Mouse (Mus musculus): ENCODE results near the gene Atp13a1.

The Atp13a1 gene

DNA sequence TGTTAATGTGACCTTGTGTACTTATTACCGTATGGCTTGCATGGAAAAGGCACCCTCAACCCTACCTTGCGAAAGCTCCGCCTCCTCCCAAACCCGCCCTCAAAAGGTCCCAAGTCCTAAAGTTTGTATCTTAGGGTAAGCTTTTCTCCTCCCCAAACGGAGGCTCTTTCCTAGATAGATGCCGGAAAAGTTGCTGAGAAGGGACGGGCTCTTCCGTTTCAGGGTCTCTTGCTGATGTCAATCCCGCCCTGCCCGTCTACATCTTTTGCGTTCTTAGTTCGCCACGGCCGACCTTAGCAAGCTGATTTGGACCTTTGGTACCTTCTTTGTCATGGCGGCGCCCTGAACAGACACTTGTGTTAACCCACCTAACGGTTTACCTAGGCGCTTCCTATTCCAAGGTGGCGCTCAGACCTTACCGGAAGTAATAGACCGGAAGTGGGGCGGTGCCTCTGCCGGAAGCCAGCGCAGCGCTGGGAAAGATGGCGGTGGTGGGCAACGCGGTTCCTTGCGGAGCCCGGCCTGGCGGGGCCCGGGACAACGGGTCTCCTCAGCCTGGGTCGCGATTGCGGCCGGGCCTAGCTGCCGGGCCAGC, at the start of gene Atp13a1, which contains the start of gene Zfp866:
TSS of gene Atp13a1 (plus strand) at position 391 of the 595 bp plus-strand sequence.
TSS of gene Zfp866 (minus strand) at position 406 of the 595 bp plus-strand sequence.
- in situ Hi-C loops (cut with MseI, MboI): no loop called here

DNA sequence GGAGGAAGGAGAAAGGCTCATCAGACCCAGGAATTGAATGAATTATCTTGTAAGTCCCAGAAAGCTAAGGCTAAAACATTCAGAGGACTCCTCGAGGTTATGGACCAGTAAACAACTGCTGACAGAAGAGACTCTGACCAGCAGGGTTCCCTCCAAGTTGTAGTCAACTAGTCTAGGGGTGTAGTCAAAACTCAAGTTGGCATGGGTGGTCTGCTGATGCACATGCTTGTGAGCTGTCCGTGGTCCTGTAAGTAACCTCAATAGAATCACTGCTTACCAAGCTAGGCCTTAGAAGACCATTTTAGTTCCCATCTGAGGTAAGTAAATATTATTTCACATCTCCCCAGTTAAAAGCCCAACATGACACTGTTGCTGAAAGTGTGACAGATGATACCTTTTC, 49.7 kb upstream of the Atp13a1 start:
- in situ Hi-C loops (cut with MseI, MboI): no loop called here

DNA sequence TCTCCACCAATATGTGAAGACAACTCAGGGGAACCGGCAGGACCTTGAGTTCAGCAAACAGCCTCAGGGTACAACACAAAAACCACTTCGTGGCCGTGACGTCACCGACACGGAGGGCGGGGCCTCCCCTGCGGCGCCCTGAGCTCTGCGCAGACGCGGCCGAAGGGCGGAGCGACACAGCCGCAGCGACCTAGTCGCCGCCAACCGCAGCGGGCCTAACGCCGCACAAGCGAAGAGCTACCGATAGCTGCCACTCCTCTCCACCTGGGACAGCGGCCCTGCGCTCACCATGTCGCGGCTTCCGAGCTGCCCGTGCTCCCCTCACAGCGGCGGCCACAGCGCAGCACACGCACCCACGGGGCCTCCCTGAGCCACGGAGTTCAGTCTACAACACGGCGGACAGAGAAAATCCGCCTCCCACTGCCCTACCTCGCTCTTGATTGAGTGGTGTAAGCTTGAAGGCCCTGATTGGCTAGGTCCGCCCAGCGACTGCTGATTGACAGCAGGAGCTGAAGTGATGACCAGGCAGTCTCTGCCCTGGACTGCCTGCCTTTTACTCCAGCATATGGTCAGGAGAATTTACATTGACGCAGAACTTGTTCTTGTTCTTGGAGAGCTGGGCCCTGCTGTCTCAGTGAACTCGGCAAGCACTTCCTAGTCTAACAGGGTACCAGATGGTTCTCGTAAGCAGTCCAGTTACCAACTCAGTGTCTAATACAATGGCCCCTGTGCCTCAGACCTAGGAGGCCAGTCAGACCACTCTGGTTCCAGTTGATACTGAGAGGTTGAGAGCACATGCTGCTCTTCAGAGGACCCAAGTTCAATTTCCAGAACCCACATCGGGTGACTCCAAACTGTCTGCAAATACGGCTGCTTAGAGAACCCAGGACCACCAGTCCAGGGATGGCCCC, 41.2 kb upstream of the Atp13a1 start, which contains the start of gene Zfp963:
TSS of gene Zfp963 (minus strand) at position 427 of the 911 bp plus-strand sequence.
- in situ Hi-C loops (cut with MseI, MboI): no loop called here

DNA sequence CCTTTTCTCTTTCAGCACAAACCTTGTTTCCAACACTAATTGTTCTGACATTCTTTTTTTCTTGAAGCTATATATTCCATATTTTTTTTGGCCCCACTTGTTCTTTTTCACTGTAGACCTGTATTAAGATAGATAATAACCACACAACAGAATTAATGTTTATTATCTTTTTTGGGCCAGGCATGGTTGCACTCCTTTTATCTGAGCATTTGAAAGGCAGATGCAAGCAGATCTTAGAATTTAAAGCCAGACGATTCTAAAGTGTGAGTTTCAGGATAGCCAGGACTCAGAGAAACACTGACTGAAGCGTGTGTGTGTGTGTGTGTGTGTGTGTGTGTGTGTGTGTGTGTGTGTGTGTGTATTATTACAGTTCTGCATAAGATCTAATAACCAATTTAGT, 38.5 kb upstream of the Atp13a1 start:
- in situ Hi-C loops (cut with MseI, MboI): no loop called here

DNA sequence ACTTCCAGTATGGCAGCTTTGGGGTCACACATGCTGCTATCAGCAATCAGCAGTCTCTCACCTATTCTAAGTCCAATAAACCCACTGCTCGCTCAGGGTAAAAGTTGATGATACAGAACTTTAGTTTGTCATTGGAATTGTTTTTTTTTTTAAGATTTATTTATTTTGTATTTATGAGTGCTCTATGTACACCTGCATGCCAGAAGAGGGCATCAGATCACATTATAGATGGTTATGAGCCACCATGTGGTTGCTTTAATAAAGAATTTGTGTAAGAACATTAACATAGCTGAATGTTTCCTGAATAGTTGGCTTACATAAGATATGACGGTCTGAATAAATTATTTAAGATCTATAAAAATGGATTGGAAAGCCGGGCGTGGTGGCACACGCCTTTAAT, 32.6 kb upstream of the Atp13a1 start:
- in situ Hi-C loops (cut with MseI, MboI): no loop called here

DNA sequence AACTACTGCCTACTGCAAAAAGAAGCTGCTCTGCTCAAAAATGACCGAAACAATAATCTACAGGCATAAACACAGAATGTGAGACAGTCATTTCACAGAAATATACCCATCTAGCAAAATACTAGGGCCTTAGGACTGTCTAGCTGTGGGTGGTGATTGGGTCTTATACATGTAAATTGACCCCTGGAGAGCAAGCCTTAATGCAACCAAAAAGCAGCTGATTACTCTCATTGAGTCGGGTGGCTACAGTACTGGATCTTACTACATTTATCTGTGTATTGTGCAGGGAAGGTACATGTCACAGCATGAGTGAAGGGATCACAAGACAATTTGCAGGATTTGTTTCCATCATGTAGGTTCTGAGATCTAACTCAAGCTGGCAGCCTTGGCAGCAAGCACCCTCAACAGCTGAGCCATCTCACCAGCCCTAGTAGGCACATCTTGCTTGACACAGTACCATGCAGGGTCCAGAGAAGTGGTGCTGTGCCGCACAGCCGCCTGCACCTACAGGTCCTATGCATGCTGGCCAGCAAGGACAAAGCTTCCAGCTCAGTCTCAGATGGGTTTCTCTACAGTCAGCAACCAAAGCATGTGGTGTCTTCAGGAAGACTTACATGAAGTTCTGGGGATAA, 29.0 kb upstream of the Atp13a1 start:
- in situ Hi-C loops (cut with MseI, MboI): no loop called here

DNA sequence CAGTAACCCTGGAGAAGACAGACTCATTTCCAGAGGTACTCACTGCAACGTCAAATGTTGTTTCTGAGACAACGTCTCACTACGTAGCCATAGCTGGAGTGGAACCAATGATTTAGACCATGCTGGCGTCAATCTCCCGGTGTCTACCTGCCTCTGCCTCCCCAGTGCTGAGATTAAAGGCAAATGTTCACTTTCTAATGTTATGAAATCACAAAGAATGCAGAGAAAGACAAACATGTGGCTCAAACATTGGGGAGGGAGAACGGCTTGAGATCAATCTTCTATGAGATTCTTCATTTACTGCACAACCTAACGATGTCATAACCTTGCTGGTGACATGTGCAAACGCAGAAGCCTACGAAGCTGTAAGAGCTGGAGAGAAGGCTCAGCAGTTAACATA, 19.7 kb upstream of the Atp13a1 start:
- in situ Hi-C loops (cut with MseI, MboI): no loop called here

DNA sequence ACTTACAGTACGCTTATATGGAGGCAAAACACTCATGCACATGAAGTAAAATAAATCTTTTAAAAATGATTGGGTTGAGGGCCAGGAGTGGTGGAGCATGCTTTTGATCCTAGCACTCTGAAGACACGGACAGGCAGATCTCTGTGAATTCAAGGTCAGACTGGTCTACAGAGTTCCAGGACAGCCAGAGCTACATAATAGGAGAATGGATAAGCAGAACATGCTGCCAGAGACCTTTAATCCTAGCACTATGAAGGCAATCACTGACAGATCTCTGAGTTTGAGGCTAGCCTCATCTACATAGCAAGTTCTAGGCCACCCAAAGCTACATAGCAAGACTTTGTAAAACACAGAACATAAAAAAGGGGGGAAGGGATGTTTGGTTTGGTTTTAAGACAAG, 18.9 kb upstream of the Atp13a1 start:
- in situ Hi-C loops (cut with MseI, MboI): no loop called here

DNA sequence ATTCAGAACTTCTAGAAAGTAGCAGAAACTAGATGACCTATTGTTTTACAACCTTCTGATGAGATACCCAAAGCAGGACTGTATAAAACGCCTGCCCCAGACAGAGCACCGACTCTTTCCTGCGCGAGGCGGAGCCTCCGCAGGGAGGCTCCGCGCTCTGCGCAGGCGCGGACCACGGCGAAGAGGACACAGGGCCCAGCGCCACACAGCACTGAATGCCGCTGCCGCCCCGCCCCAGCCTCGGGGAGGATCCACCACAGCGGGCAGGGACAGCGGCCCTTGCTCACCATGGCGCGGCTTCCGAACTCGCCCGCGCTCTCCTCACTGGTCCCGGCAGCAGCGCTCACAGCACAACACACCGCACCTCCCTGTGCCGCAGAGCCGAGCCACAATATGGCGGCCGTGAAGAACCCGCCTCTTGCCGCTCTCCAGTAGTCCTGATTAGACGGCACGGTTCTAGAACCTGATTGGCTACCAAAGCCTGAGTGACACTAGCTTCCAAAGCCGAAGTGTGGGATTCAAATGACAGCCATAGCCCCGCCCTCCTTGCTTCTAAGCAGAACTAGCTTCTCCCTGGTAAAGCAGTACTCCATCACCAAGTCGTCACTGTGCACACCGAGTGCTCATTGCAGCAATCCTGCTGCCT, 16.3 kb upstream of the Atp13a1 start, which contains the start of gene Gm20422:
TSS of gene Gm20422 (minus strand) at position 384 of the 646 bp plus-strand sequence.
- in situ Hi-C loops (cut with MseI, MboI): no loop called here

DNA sequence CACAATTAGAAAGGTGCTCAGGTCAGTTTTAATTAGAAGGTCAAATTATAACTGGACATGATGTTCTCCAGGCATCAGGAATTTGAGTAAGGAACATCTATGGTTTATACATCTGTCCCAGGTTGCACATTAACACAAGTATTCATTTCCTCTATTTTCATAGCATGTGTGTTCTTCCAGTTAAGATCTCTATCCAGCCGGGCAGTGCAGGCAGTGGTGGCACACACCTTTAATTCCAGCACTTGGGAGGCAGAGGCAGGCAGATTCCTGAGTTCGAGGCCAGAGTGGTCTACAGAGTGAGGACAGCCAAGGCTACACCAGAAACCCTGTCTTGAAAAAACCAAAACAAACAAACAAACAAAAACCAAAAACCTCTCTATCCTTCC, 15.8 kb upstream of the Atp13a1 start:
- in situ Hi-C loops (cut with MseI, MboI): no loop called here

DNA sequence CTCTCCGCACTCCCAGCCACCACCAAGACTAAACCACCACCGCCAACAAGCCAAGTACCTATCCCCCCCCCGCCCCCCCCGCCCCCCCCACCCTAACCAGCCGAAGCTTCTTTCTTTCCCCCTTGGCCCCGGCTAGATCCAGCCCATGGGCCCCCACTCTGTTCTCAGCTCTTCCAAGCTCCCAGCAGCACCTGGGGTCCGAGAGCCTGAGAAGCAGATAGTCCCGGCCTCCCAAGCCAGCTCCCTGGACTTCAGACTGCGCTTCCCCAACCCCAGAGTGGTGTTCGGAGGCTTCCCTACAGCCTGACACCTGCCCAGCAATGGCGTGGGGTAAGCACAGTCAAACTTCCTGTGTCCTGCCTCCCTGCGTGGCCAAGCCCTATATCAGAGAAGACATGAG, 13.9 kb upstream of the Atp13a1 start:
- in situ Hi-C loops (cut with MseI, MboI): no loop called here

DNA sequence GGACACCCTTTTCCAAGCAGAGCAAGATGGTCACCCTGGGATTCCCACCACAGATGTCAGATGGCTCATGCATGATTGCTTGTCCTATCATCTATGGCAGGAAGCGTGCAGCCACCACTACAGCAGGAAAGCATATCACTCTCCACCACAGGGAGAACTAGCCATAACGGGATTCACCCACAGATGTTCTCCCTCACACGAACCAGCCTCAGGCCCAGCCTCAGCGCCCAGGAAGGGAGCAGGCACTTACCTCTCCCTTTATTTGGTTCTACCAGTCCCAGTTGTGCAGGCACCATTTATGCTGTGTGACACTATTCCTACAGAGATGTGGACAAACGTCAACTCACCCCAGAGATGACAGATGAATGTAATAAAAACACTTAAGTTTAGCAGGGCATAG, 1.9 kb upstream of the Atp13a1 start:
- in situ Hi-C loops (cut with MseI, MboI): no loop called here

DNA sequence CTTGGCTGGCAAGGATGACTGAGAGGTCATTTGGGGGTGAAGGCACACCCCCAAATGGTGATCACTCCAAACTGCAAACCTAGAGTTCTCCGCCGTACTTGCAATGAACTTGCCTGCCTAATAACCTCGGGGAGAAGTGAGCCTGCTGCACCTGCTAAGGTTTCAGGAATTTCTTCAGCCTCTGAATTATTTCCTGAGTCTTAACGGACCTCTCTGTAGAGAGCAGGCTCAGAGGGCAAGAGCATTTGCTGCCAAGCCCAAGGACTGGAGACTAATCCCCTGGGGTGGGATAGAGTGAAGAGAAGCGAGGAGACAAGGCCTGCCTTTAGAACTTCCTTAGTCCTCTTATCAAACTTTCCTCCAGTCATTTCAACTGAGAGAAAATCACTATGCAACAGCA, 1.2 kb upstream of the Atp13a1 start:
- in situ Hi-C loops (cut with MseI, MboI): no loop called here

DNA sequence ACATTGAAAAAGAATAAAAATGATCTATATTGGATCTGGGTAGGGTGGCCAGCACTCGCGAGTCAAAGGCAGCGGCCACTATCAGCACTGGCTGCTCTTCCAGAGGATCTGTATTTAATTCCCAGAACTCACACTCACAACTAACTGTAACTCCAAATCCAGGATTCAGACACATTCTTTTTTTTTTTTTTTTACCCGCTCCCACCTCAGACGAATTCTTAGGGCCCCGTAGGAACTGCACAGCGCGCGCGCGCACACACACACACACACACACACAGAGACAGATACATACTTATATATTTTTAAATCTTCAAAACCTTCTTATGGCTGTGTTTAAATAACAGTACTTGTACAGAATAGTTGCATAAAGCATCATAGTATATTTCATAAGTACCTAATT, 599 bp upstream of the Atp13a1 start:
- in situ Hi-C loops (cut with MseI, MboI): no loop called here

DNA sequence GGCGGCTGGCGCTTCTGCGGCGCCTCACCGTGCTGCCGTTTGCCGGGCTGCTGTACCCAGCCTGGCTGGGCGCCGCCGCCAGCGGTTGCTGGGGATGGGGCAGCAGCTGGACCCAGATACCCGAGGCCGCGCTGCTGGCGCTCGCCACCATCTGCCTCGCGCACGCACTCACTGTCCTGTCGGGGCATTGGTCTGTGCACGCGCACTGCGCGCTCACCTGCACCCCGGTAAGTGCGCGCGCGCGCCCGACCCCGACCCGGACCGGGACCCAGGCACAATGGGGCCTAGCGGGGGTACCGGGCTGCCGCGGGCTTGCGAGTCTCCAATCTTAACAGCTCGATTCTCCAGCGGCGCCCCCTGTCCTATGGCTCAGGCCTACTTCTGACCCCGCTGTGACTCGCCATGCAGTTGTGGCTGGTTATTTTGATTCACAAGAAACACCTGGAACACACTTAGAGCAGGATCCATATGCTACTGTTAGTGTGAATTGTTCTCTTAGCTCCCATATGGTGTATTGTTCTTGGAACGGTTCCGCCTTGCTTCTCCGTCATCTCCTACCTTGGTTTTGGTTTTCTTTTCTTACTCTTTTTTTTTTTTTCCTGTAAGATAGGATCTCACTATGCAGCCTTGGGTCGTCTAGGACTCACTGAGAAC, 579 bp downstream of the Atp13a1 start:
- in situ Hi-C loops (cut with MseI, MboI): no loop called here

DNA sequence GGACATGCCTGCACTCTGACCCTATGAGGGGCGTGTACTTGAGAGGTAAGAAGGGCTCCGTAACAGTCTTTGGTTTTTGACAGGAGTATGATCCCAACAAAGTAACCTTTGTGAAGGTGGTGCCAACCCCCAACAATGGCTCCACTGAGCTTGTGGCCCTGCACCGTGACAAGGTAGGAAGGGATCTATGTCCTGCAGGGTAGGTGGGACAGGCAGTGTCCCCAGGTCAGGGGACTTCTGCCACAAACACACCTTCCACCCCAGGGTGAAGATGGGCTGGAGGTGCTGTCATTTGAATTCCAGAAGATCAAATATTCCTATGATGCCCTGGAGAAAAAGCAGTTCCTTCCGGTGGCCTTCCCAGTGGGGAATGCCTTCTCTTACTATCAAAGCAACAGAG, 2.7 kb downstream of the Atp13a1 start:
- in situ Hi-C loops (cut with MseI, MboI): no loop called here

DNA sequence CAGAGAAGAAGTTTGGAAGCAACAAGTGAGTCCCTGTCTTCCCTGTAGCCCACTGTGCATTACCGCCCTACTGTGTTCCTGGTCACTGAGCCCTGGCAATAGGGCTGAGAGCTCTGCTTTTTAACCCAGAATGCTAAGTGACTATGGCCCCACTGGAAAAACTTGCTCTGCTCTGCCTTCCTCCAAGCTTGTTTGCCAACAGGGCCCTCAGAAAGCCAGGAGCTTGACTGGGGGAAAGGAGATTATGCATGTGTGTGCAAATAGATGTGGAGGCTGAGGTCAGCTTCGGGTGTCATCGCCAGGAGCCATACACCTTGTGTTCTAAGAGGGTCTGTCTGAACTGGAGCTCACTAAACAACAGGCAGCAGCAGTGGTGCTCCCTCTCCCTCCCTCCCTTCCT, 3.1 kb downstream of the Atp13a1 start:
- in situ Hi-C loops (cut with MseI, MboI): no loop called here

DNA sequence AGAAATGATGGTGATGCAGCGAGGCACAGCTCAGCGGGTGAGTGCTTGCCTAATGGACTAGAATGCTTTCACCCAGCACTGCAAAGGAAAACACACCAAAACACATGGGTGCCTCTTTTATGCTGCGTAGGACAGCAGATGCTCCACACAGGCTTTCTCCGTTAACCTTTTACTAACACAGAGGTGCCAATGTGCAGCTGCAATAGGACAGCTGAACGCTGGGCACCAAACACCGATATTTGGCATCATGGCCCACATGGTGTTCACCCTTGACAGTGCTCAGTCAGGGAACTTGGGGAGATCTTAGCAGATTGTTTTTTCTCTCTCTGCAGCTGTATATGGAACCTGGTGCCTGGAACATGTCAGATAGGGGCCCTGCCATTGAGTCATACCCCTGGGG, 3.9 kb downstream of the Atp13a1 start:
- in situ Hi-C loops (cut with MseI, MboI): no loop called here

DNA sequence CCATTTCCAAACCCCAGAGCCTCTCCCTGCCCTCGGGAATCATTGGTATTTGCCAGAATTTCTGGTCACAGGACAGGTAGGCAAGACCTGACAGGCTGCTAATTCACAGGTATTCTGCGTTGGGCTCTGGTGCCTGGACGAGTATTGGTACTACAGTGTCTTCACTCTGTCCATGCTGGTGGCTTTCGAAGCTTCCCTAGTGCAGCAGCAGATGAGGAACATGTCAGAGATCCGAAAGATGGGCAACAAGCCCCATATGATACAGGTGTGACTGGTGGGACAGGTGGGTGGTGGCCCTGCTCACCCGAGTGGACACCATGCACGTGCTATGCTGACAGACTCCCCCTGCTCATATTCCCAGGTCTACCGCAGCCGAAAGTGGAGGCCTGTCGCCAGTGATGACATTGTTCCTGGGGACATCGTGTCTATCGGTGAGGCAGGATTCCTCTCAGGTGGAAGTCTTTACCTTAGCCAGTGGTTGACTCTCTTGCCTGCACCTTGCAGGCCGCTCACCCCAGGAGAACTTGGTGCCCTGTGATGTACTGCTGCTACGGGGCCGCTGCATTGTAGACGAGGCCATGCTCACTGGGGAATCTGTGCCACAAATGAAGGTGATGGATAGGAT, 5.9 kb downstream of the Atp13a1 start:
- in situ Hi-C loops (cut with MseI, MboI): no loop called here

DNA sequence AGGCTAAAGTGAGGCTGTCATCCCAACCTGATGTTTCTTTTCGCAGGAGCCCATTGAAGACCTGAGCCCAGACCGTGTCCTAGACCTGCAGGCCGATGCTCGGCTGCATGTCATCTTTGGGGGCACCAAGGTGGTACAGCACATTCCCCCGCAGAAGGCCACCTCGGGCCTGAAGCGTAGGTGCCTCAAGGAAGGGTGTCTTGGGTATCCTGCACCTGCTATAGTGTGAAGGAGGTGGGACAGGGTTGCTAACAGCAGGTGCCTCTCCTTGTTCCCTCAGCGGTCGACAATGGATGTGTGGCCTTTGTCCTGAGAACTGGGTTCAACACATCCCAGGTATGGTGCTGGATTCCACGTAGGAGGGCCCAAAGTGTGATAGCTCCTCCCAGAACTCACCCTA, 6.7 kb downstream of the Atp13a1 start:
- in situ Hi-C loops (cut with MseI, MboI): no loop called here

DNA sequence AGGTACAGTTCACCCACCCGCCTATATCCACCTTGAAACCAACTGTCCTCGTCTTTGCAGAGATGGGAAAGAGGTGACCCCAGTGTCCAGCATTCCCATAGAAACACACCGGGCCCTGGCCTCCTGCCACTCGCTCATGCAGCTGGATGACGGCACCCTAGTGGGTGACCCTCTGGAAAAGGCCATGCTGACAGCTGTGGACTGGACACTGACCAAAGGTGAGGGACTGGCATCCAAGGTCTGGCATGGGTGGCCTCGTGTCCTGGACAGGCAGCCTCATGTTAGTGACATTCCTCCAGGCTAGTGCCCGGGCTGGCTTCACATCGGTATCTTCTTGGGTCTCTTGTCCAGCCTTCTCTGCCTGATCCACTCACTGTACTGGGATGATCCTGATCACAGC, 8.3 kb downstream of the Atp13a1 start:
- in situ Hi-C loops (cut with MseI, MboI): no loop called here

Measured in mouse trophoblast stem cell (cell line).